Mouse (Mus musculus): ENCODE measurements at regions not wholly inside any gene's neighbourhood (a gene's known extent, or its start where the extent isn't known, plus 50 kb on each side); places are given as distances from the start of the nearest gene placed in this dataset.

- H3K4me3 ChIP-seq (ENCODE audit: insufficient read depth, low read length): no peak overlapping the region
- no peaks in the 10 kb centered on the region for H3K4me1 ChIP-seq (ENCODE audit: control insufficient read depth, insufficient read depth, low read length)
- no peak overlapping the region for H3K27ac ChIP-seq (ENCODE audit: insufficient read depth, low read depth, low read length)
- no peak for TF ChIP-seq CTCF (IDR thresholded peaks at IDR 0.05; ENCODE audit: low read depth, low read length)
- no peak for TF ChIP-seq POLR2A (IDR thresholded peaks at IDR 0.05; ENCODE audit: borderline replicate concordance, low read depth, low read length)
These were observed 95.4 kb upstream of the Ret start for GRCm38 (mm10) chr6:118292928-118293327.

- Histone ChIP-seq H3K4me3 (ENCODE audit: insufficient read depth, low read length) (no peak overlapping the region), H3K4me1 (ENCODE audit: control insufficient read depth, insufficient read depth, low read length) (no peaks in the 10 kb centered on the region)
- TF ChIP-seq POLR2A (IDR thresholded peaks at IDR 0.05; ENCODE audit: borderline replicate concordance, low read depth, low read length) (no peak), CTCF (IDR thresholded peaks at IDR 0.05; ENCODE audit: low read depth, low read length) (no peak)
These were observed 94.8 kb upstream of the Ret start for GRCm38 (mm10) chr6:118292272-118292671.

DNA sequence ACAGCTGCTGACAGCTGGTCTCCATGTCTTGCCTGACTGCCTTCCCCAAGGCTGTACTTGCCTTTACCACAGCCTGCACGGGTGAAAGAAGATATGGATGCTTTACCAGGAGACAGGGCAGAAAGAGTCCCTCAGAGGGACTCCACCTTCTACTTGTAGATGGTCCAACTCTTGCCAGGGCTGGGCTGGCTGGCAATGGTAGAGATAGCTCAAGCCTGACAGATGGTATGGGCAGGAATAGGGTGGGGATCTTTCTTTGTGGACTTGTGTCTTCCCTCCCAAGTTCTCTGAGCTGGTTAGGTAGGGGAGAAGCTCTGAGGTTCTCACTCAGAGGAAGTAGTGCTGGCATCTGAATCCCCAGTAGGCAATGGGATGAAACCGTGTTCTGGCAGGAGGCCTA is 93.9 kb upstream of the Ret start:
- no peak for TF ChIP-seq POLR2A (IDR thresholded peaks at IDR 0.05; ENCODE audit: borderline replicate concordance, low read depth, low read length)
- no peak for TF ChIP-seq CTCF (IDR thresholded peaks at IDR 0.05; ENCODE audit: low read depth, low read length)
- H3K4me1 ChIP-seq (ENCODE audit: control insufficient read depth, insufficient read depth, low read length): no peaks in the 10 kb centered on the region
- H3K4me3 ChIP-seq (ENCODE audit: insufficient read depth, low read length): no peak overlapping the region
- no peak overlapping the region for H3K27ac ChIP-seq (ENCODE audit: insufficient read depth, low read depth, low read length)

More at GRCm38 (mm10) chr6:118292272-118292671, 94.8 kb upstream of the Ret start:
- H3K27ac ChIP-seq (ENCODE audit: insufficient read depth, low read depth, low read length): no peak overlapping the region

- Histone ChIP-seq H3K27ac (ENCODE audit: insufficient read depth, low read depth, low read length) (no peak overlapping the region), H3K4me1 (ENCODE audit: control insufficient read depth, insufficient read depth, low read length) (no peaks in the 10 kb centered on the region), H3K4me3 (ENCODE audit: insufficient read depth, low read length) (no peak overlapping the region)
- no peak for TF ChIP-seq CTCF (IDR thresholded peaks at IDR 0.05; ENCODE audit: low read depth, low read length)
- no peak for TF ChIP-seq POLR2A (IDR thresholded peaks at IDR 0.05; ENCODE audit: borderline replicate concordance, low read depth, low read length)
These were observed 87.7 kb upstream of the Ret start for GRCm38 (mm10) chr6:118285246-118285645.

DNA sequence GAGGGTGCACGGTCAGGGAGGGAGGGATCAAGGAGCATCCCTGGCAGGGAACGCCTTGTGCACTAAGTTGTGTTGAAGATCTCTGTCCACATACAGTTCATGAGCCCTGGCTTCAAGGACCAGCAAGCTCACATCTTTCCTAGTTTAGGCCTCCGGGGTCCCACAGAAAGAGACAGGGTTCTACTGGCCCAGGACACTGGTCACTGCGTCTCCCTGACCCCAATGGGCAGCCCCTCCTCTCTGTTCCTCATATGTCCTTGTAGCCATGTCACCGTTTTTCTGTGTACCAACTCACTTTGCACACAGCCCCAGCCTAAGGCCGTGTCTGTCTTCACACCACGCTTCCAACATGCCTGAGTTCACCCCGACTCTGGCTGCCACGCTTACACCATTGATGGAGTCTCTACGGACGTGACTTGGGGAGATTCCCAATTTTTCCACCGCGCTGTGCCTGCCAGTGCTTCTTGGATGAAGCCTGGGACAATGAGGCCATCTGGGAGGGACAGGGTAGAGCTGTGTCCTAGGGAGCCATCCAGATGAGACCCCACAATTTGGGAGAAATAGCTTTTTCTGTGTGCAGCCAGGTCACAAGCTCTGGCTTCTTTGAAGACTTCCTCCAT is 86.5 kb upstream of the Ret start:
- Histone ChIP-seq H3K4me1 (ENCODE audit: control insufficient read depth, insufficient read depth, low read length) (no peaks in the 10 kb centered on the region), H3K4me3 (ENCODE audit: insufficient read depth, low read length) (no peak overlapping the region), H3K27ac (ENCODE audit: insufficient read depth, low read depth, low read length) (no peak overlapping the region)
- TF ChIP-seq POLR2A (IDR thresholded peaks at IDR 0.05; ENCODE audit: borderline replicate concordance, low read depth, low read length): no peak
- no peak for TF ChIP-seq CTCF (IDR thresholded peaks at IDR 0.05; ENCODE audit: low read depth, low read length)

DNA sequence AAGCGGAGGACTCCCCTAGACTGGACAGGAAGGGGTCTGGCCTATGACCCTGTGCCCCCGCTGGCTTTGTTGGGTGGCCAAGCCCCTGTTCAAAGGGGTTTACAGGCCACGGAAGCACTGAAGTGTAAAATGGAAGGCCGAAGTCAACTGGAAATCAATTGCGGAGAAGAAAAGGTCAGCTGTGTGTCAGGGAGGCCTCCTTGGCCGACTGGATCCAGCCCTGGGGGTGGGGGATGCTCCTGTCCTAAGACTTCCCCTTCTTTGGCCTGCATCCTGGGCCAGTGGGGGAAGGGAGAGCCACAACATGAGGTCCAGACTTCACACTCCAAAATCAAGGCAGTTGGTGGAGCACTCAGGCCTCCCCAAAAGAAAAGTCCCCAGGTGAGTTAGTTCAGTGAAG is 66.4 kb upstream of the Ret start:
- Histone ChIP-seq H3K4me3 (ENCODE audit: insufficient read depth, low read length) (no peak overlapping the region), H3K27ac (ENCODE audit: insufficient read depth, low read depth, low read length) (no peak overlapping the region), H3K4me1 (ENCODE audit: control insufficient read depth, insufficient read depth, low read length) (no peaks in the 10 kb centered on the region)
- TF ChIP-seq CTCF (IDR thresholded peaks at IDR 0.05; ENCODE audit: low read depth, low read length) (no peak), POLR2A (IDR thresholded peaks at IDR 0.05; ENCODE audit: borderline replicate concordance, low read depth, low read length) (no peak)

DNA sequence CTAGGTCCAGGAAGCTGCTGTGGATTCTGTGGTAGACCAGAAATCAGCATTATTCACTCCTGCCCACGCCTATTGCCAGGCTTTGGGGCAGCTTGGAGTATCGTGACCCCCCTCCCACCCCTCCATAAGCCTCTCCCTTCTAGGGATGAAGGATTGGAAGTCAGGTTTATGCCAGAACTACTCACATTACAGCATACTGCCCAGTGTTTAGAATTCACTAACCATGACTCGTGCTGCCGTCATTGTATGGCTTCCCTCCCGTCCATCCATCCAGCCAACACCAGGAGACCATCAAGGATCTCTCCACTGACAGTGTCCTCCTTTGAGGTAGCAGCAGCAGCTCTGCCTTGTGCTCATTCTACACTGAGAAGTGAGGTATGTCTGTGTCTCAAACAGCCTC is 62.4 kb upstream of the Ret start:
- TF ChIP-seq CTCF (IDR thresholded peaks at IDR 0.05; ENCODE audit: low read depth, low read length) (no peak), POLR2A (IDR thresholded peaks at IDR 0.05; ENCODE audit: borderline replicate concordance, low read depth, low read length) (no peak)
- H3K4me3 ChIP-seq (ENCODE audit: insufficient read depth, low read length): no peak overlapping the region
- H3K27ac ChIP-seq (ENCODE audit: insufficient read depth, low read depth, low read length): no peak overlapping the region
- no peaks in the 10 kb centered on the region for H3K4me1 ChIP-seq (ENCODE audit: control insufficient read depth, insufficient read depth, low read length)

DNA sequence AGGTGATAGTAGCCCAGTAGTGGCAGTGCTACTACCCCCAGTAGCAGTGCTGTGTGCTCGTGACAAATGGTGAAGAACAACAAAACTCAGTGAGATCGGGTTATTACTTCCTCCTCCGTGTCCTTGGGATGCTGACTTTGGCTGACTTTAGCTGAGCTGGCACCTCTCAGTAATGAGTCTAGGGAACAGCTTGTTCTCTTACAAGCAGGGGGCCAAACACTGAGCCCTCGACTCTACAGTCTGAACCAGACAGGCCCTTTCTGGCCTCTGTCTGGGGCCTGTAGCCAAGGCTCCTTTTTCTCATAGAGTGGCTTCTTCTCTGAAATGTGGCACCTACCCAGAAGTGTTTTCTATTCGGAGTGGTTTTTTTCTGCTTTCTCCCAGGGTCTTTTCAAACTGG is 57.4 kb upstream of the Ret start:
- H3K4me1 ChIP-seq (ENCODE audit: control insufficient read depth, insufficient read depth, low read length): no peaks in the 10 kb centered on the region

DNA sequence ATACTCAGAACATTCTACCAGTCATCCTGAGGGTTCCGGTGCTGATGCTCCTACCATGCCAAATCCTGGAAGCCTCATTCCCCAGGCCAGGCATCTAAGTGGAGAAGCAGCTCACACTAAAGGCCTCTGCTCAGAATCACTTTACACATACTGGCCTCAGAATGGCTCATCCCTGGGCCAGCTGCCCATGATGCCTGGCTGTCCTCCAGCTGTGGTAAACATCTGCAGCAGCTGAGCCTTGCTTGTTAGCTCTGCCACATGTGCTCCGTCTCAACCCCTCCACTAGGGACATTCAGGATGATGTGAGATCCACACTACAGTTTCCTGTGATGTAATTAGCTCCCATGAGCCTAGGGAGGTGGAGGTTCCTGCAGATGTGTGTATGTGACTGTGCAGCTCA is 55.2 kb upstream of the Ret start:
- Histone ChIP-seq H3K4me1 (ENCODE audit: control insufficient read depth, insufficient read depth, low read length) (no peaks in the 10 kb centered on the region), H3K4me3 (ENCODE audit: insufficient read depth, low read length) (no peak overlapping the region), H3K27ac (ENCODE audit: insufficient read depth, low read depth, low read length) (no peak overlapping the region)
- TF ChIP-seq CTCF (IDR thresholded peaks at IDR 0.05; ENCODE audit: low read depth, low read length) (no peak), POLR2A (IDR thresholded peaks at IDR 0.05; ENCODE audit: borderline replicate concordance, low read depth, low read length) (no peak)

More for the DNA sequence above, 57.4 kb upstream of the Ret start:
- TF ChIP-seq CTCF (IDR thresholded peaks at IDR 0.05; ENCODE audit: low read depth, low read length) (no peak), POLR2A (IDR thresholded peaks at IDR 0.05; ENCODE audit: borderline replicate concordance, low read depth, low read length) (no peak)
- no peak overlapping the region for H3K27ac ChIP-seq (ENCODE audit: insufficient read depth, low read depth, low read length)
- H3K4me3 ChIP-seq (ENCODE audit: insufficient read depth, low read length): no peak overlapping the region

- H3K4me3 ChIP-seq (ENCODE audit: insufficient read depth, low read length): no peak overlapping the region
- TF ChIP-seq POLR2A (IDR thresholded peaks at IDR 0.05; ENCODE audit: borderline replicate concordance, low read depth, low read length): no peak
- no peak for TF ChIP-seq CTCF (IDR thresholded peaks at IDR 0.05; ENCODE audit: low read depth, low read length)
- no peak overlapping the region for H3K27ac ChIP-seq (ENCODE audit: insufficient read depth, low read depth, low read length)
- no peaks in the 10 kb centered on the region for H3K4me1 ChIP-seq (ENCODE audit: control insufficient read depth, insufficient read depth, low read length)
These were observed 53.6 kb upstream of the Ret start for GRCm38 (mm10) chr6:118251131-118251530.

- Histone ChIP-seq H3K4me1 (ENCODE audit: control insufficient read depth, insufficient read depth, low read length) (no peaks in the 10 kb centered on the region), H3K27ac (ENCODE audit: insufficient read depth, low read depth, low read length) (no peak overlapping the region), H3K4me3 (ENCODE audit: insufficient read depth, low read length) (no peak overlapping the region)
- TF ChIP-seq CTCF (IDR thresholded peaks at IDR 0.05; ENCODE audit: low read depth, low read length): no peak
- TF ChIP-seq POLR2A (IDR thresholded peaks at IDR 0.05; ENCODE audit: borderline replicate concordance, low read depth, low read length): no peak
These were observed 52.5 kb upstream of the Ret start for GRCm38 (mm10) chr6:118250006-118250405.
